Mouse (Mus musculus): Measurements from ENCODE around the gene Ctcf. TPM values are rescaled to one million over a fixed set of nuclear protein-coding genes. Genes with fewer than 3 reads are reported as not detected.

The Ctcf gene
- polyA plus RNA-seq, 1 experiment from 2014 or later, result 42.2 TPM

DNA sequence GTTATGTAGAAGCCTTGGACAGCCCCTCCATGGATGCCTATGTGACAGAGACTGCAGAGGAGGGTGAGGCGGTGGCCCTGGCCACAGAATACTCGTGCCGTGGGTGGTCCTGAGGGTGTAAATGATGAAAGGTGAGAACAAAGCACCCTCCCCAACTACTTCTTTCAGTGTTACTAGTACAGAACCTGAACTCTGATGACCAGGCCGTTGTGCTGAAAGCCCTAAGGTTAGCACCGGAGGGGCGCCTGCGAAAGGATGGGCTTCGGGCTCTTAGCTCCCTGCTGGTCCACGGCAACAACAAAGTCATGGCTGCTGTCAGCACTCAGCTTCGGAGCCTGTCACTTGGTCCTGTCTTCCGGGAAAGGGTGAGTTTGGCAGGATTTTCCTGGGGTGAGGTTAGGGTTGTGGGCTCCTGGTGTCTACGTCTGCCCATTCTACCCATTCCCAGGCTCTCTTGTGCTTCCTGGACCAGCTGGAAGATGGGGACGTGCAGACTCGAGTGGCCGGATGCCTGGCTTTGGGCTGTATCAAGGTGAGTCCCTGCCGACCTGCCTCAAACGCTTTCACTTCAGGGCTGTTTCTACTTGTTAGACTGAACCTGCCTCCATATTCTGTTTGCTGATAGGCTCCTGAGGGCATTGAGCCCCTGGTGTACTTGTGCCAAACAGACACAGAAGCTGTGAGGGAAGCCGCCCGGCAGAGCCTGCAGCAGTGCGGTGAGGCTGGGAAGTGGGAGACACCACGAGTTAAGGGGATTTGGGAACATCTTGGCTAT lies 15.2 kb upstream of the Ctcf start:
- TF ChIP-seq CTCF (IDR thresholded peaks at IDR 0.05; ENCODE audit: low read depth), result no peak
- Histone ChIP-seq H3K4me3 (ENCODE audit: low read depth, low read length) (no peak overlapping the region), H3K9me3 (ENCODE audit: control insufficient read depth) (no peaks in the 10 kb centered on the region), H3K9ac (ENCODE audit: low read depth, low read length) (no peak overlapping the region), H3K4me2 (replicated peaks; ENCODE audit: low read depth) (no peak overlapping the region), H3K4me1 (replicated peaks; ENCODE audit: control insufficient read depth, insufficient read depth, low read length) (no peaks in the 10 kb centered on the region), H3K27ac (ENCODE audit: low read depth, low read length) (no peak overlapping the region), H3K36me3 (ENCODE audit: control insufficient read depth, insufficient read depth) (peaks cover 54% of the 10 kb centered on the region), H3K27me3 (replicated peaks; ENCODE audit: control insufficient read depth, insufficient read depth, low read length) (no peaks in the 10 kb centered on the region)
- 92% methylated on average over 21 of the region's 21 CpGs for WGBS
- no peak for ATAC-seq

DNA sequence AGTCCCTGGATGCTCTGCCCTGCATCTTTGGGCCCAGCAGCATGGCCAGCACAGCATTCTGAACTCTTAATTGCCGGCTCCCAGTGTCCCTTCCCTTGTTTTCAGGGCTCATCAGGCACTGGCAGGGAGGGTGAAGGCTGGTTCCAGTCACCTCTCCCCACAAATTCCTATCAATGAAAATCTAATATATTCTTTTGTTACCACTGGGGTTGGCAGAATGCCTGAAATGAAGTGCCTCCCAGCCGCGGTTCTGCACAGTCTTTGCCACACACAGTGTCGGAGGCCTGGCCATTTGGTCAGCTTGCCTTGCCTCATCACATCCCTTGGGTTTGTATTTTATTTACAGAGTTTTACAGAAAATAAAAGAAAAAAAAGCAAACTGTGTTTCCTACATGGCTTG lies 14.5 kb upstream of the Ctcf start:
- H3K27me3 ChIP-seq (replicated peaks; ENCODE audit: control insufficient read depth, insufficient read depth, low read length), result no peaks in the 10 kb centered on the region
- no peak for ATAC-seq
- no peak overlapping the region for H3K27ac ChIP-seq (ENCODE audit: low read depth, low read length)
- WGBS, result 64% methylated on average over 4 of the region's 4 CpGs
- H3K9ac ChIP-seq (ENCODE audit: low read depth, low read length), result no peak overlapping the region
- H3K9me3 ChIP-seq (ENCODE audit: control insufficient read depth), result no peaks in the 10 kb centered on the region
- no peaks in the 10 kb centered on the region for H3K4me1 ChIP-seq (replicated peaks; ENCODE audit: control insufficient read depth, insufficient read depth, low read length)
- peaks cover 48% of the 10 kb centered on the region for H3K36me3 ChIP-seq (ENCODE audit: control insufficient read depth, insufficient read depth)
- no peak overlapping the region for H3K4me2 ChIP-seq (replicated peaks; ENCODE audit: low read depth)
- H3K4me3 ChIP-seq (ENCODE audit: low read depth, low read length), result no peak overlapping the region
- no peak for TF ChIP-seq CTCF (IDR thresholded peaks at IDR 0.05; ENCODE audit: low read depth)

DNA sequence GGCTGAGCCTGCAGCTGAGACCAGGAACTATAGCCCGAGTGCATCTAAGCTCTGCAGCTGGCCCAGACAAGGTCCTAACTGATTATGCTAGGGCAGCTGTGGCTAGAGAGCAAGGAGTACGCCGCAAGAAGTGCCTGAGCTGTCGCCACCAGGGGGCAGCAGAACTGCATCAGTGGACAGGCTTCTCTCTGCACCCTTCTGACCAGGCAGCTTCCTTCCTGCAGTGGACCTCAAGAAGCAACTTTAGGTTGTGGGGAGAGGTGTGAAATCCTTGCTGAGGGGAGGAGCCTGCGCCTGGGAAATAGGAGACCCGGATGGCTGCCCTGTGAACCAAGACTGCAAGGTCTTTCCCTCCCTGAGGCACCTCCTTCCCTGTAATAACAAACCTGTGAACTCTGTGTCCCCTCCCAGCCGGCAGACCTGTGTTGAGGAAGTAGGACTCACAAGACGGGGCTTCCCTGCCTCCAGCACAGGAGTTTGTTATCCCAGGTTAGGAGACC lies 13.9 kb upstream of the Ctcf start:
- ATAC-seq, result peak; percentile 92
- Histone ChIP-seq H3K9ac (ENCODE audit: low read depth, low read length) (no peak overlapping the region), H3K4me2 (replicated peaks; ENCODE audit: low read depth) (peak overlapping the region; percentile 40), H3K9me3 (ENCODE audit: control insufficient read depth) (no peaks in the 10 kb centered on the region), H3K27ac (ENCODE audit: low read depth, low read length) (peak overlapping the region; percentile 35; the same call in 1 of the 2 replicates), H3K36me3 (ENCODE audit: control insufficient read depth, insufficient read depth) (peaks cover 42% of the 10 kb centered on the region), H3K4me1 (replicated peaks; ENCODE audit: control insufficient read depth, insufficient read depth, low read length) (no peaks in the 10 kb centered on the region), H3K27me3 (replicated peaks; ENCODE audit: control insufficient read depth, insufficient read depth, low read length) (no peaks in the 10 kb centered on the region), H3K4me3 (ENCODE audit: low read depth, low read length) (no peak overlapping the region)
- 5% methylated on average over 8 of the region's 8 CpGs for WGBS
- peak; percentile 99 for TF ChIP-seq CTCF (IDR thresholded peaks at IDR 0.05; ENCODE audit: low read depth)

DNA sequence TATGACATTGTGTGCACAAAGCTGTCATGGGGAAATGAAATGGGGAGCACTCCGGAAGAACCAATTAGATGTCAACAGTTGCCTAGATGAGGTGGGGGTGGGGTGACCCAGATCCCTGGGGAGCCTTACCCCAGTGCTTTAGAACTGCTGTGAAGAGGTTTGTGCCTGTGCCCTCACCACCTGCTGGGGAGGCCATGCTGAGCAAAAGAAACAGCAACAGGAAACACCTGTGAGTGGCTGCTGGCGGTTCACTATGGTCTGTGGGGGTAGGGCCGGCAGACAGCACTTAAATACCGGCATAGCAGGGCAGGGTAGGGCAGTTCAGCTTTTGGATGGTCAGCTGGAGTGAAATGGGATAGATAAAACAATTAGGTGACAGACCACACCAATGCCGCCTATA lies 13.2 kb upstream of the Ctcf start:
- 42% methylated on average over 5 of the region's 5 CpGs for WGBS
- Histone ChIP-seq H3K4me2 (replicated peaks; ENCODE audit: low read depth) (peak overlapping the region; percentile 40), H3K4me3 (ENCODE audit: low read depth, low read length) (no peak overlapping the region), H3K9me3 (ENCODE audit: control insufficient read depth) (no peaks in the 10 kb centered on the region), H3K27ac (ENCODE audit: low read depth, low read length) (peak overlapping the region; percentile 35; the same call in 1 of the 2 replicates), H3K27me3 (replicated peaks; ENCODE audit: control insufficient read depth, insufficient read depth, low read length) (no peaks in the 10 kb centered on the region), H3K9ac (ENCODE audit: low read depth, low read length) (no peak overlapping the region), H3K4me1 (replicated peaks; ENCODE audit: control insufficient read depth, insufficient read depth, low read length) (no peaks in the 10 kb centered on the region), H3K36me3 (ENCODE audit: control insufficient read depth, insufficient read depth) (peaks cover 35% of the 10 kb centered on the region)
- no peak for TF ChIP-seq CTCF (IDR thresholded peaks at IDR 0.05; ENCODE audit: low read depth)
- peak; percentile 5; the same call in 1 of the 2 replicates for ATAC-seq

DNA sequence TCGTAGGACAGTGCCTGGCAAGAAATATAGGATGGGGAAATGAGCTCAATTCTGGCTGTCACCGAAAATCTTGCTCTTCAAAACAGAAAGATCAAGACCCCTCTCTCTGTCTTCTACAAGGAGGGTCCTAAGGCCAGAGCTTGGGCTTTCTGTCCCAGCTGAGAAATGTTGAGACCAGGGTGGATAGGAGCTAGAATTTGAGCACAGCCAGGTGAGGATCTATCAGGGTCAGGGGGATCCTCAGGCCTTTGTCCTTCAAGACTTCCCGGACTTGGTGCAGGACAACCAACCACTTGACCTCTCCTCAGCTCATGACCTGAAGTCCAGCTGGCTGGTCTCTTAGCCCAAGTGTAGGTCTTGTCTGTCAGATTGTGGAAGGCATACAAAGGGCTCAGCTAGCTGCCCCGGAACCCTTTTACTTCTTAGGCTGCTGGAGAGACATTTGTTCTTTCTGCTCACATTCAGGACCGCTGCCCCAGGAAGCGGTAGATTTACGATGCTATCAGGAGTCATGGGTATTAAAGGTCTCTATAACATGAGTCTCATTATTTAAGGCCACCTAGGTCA lies 12.6 kb upstream of the Ctcf start:
- 56% methylated on average over 7 of the region's 7 CpGs for WGBS
- Histone ChIP-seq H3K27me3 (replicated peaks; ENCODE audit: control insufficient read depth, insufficient read depth, low read length) (no peaks in the 10 kb centered on the region), H3K4me2 (replicated peaks; ENCODE audit: low read depth) (no peak overlapping the region), H3K9ac (ENCODE audit: low read depth, low read length) (no peak overlapping the region), H3K9me3 (ENCODE audit: control insufficient read depth) (no peaks in the 10 kb centered on the region), H3K27ac (ENCODE audit: low read depth, low read length) (no peak overlapping the region), H3K36me3 (ENCODE audit: control insufficient read depth, insufficient read depth) (peaks cover 30% of the 10 kb centered on the region), H3K4me1 (replicated peaks; ENCODE audit: control insufficient read depth, insufficient read depth, low read length) (no peaks in the 10 kb centered on the region), H3K4me3 (ENCODE audit: low read depth, low read length) (no peak overlapping the region)
- ATAC-seq, result no peak
- TF ChIP-seq CTCF (IDR thresholded peaks at IDR 0.05; ENCODE audit: low read depth), result no peak

DNA sequence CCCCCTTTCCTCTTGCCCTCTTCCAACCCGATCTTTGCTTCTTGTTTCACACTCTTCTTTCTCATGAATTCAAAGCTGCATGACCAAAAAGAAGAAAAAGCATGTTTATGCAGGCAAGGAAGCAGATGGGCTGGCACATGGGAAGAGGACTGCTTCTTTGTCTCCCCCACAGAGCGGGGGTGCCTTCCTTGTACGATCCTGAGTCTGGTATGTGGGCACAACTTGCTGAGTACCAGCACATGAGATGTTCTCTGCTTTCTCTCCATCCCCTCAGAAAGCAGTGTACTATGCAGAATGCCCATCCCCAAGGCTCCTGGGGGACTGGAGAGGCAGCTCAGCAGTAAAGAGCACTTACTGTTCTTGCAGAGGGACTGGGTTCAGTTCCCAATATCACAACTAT lies 12.0 kb upstream of the Ctcf start:
- no peaks in the 10 kb centered on the region for H3K27me3 ChIP-seq (replicated peaks; ENCODE audit: control insufficient read depth, insufficient read depth, low read length)
- peaks cover 23% of the 10 kb centered on the region for H3K36me3 ChIP-seq (ENCODE audit: control insufficient read depth, insufficient read depth)
- H3K4me1 ChIP-seq (replicated peaks; ENCODE audit: control insufficient read depth, insufficient read depth, low read length), result no peaks in the 10 kb centered on the region
- no peak for TF ChIP-seq CTCF (IDR thresholded peaks at IDR 0.05; ENCODE audit: low read depth)
- H3K9ac ChIP-seq (ENCODE audit: low read depth, low read length), result no peak overlapping the region
- WGBS, result 74% methylated on average over 3 of the region's 3 CpGs
- no peak overlapping the region for H3K4me2 ChIP-seq (replicated peaks; ENCODE audit: low read depth)
- H3K9me3 ChIP-seq (ENCODE audit: control insufficient read depth), result no peaks in the 10 kb centered on the region
- H3K27ac ChIP-seq (ENCODE audit: low read depth, low read length), result no peak overlapping the region
- H3K4me3 ChIP-seq (ENCODE audit: low read depth, low read length), result no peak overlapping the region
- ATAC-seq, result no peak
